Mouse (Mus musculus) midbrain, postnatal 0 days (tissue): Measurements from ENCODE around the gene Glb1l. TPM values are rescaled to one million over a fixed set of nuclear protein-coding genes. Genes with fewer than 3 reads are reported as not detected.

ENCODE experiments used
- ATAC-seq: fragments of 200-750 bp; cut with Nextera tagmentation; 2 replicates; pipeline ENCODE4 v1.8.0; 2017; ENCODE audit warnings: moderate number of reproducible peaks, mild to moderate bottlenecking, moderate TSS enrichment, moderate library complexity; ENCODE audit not compliant: low FRiP score
- DNase-seq: peaks from one replicate; pipeline ENCODE4 v3.0.0-alpha.2; 2015; ENCODE audit warnings: low spot score
- H3K27ac ChIP-seq: fragments of 300-500 bp; sonication (generic); 2 replicates; pipeline ENCODE4 v1.5.1; 2014; ENCODE audit warnings: low read depth, mild to moderate bottlenecking, low read length, mixed read lengths
- H3K27me3 ChIP-seq: fragments of 300-500 bp; sonication (generic); 2 replicates; pipeline ENCODE4 v1.6.1; 2014; ENCODE audit warnings: low read length, control low read depth, mixed read lengths; ENCODE audit not compliant: insufficient read depth
- H3K36me3 ChIP-seq: fragments of 300-500 bp; sonication (generic); 2 replicates; pipeline ENCODE4 v1.6.1; 2014; ENCODE audit warnings: low read length, control low read depth, mixed read lengths; ENCODE audit not compliant: insufficient read depth
- H3K4me1 ChIP-seq: fragments of 300-500 bp; sonication (generic); 2 replicates; pipeline ENCODE4 v1.6.1; 2014; ENCODE audit warnings: mild to moderate bottlenecking, control low read depth, antibody characterized with exemption, low read length, mixed read lengths; ENCODE audit not compliant: insufficient read depth
- H3K4me2 ChIP-seq: fragments of 300-500 bp; sonication (generic); 2 replicates; pipeline ENCODE4 v1.6.1; 2014; ENCODE audit warnings: low read depth, mild to moderate bottlenecking, low read length, mixed read lengths; ENCODE audit not compliant: poor library complexity, severe bottlenecking
- H3K4me3 ChIP-seq: fragments of 300-500 bp; sonication (generic); 2 replicates; pipeline ENCODE4 v1.5.1; 2014; ENCODE audit warnings: low read depth, mild to moderate bottlenecking, low read length, moderate library complexity
- H3K9ac ChIP-seq: fragments of 300-500 bp; sonication (generic); replicated peaks from 2 replicates; pipeline ENCODE4 v1.6.1; 2014; ENCODE audit warnings: mild to moderate bottlenecking, low read length, moderate library complexity, mixed read lengths; ENCODE audit not compliant: poor library complexity, severe bottlenecking
- H3K9me3 ChIP-seq: fragments of 300-500 bp; sonication (generic); 2 replicates; pipeline ENCODE4 v1.6.1; 2016; ENCODE audit warnings: low read length, control low read depth
- CTCF ChIP-seq: IDR thresholded peaks from 2 replicates; pipeline ENCODE4 v1.5.1; 2016; ENCODE audit warnings: antibody characterized with exemption, mild to moderate bottlenecking
- WGBS: fragments of 180-500 bp; shearing (Covaris S2); extraction: QIAGEN DNeasy Blood & Tissue Kit; methylation state at CpG from one replicate; pipeline ENCODE4 v1.1.7; 2014; 5-methylcytosine and 5-hydroxymethylcytosine counted together
- microRNA-seq: library from miRNA; unstranded; fragments of <30 nt; microRNA quantifications from one replicate; pipeline ENCODE4, GENCODE M21; 2016; ENCODE audit warnings: borderline number of aligned reads
- polyA plus RNA-seq: library from polyadenylated mRNA; unstranded; fragments of >200 nt; fragmentation: Nextera tagmentation; extraction: Ambion mirVana; gene quantifications from 2 replicates; pipeline ENCODE4 v1.2.1, GENCODE M21; 2015
- total RNA-seq: library from RNA; depleted of rRNA; stranded (reverse); fragments of >200 nt; gene quantifications from 2 replicates; pipeline ENCODE4 v1.2.3, GENCODE M21; 2014; rRNA removed

Gene Glb1l
- total and polyA plus RNA-seq, 2 experiments from 2014 or later: 18.3 to 18.4 TPM

- TF ChIP-seq CTCF: no peak
- no peak overlapping the region for H3K4me2 ChIP-seq
- H3K4me3 ChIP-seq: no peak overlapping the region
- H3K9ac ChIP-seq: no peak overlapping the region
- H3K27ac ChIP-seq: no peak overlapping the region
- no peaks in the 10 kb centered on the region for H3K36me3 ChIP-seq
- 82% methylated on average over 4 of the region's 4 CpGs for WGBS
- no peaks in the 10 kb centered on the region for H3K9me3 ChIP-seq
- no peak for DNase-seq
- no peak for ATAC-seq
- no peaks in the 10 kb centered on the region for H3K27me3 ChIP-seq
- no peaks in the 10 kb centered on the region for H3K4me1 ChIP-seq
These were observed 50.4 kb downstream of the Glb1l start for GRCm38 (mm10) chr1:75160256-75160617.

GRCm38 (mm10) chr1:75159540-75160255 is 50.9 kb downstream of the Glb1l start:
- no peaks in the 10 kb centered on the region for H3K4me1 ChIP-seq
- H3K9me3 ChIP-seq: no peaks in the 10 kb centered on the region
- ATAC-seq: no peak
- H3K4me2 ChIP-seq: no peak overlapping the region
- H3K4me3 ChIP-seq: no peak overlapping the region
- no peak for TF ChIP-seq CTCF
- no peaks in the 10 kb centered on the region for H3K27me3 ChIP-seq
- H3K27ac ChIP-seq: no peak overlapping the region
- DNase-seq: no peak
- WGBS: 71% methylated on average over 5 of the region's 5 CpGs
- H3K9ac ChIP-seq: no peak overlapping the region
- H3K36me3 ChIP-seq: no peaks in the 10 kb centered on the region

- Histone ChIP-seq H3K9me3 (no peaks in the 10 kb centered on the region), H3K36me3 (no peaks in the 10 kb centered on the region), H3K27ac (no peak overlapping the region), H3K27me3 (no peaks in the 10 kb centered on the region), H3K4me2 (no peak overlapping the region), H3K4me3 (no peak overlapping the region), H3K9ac (no peak overlapping the region), H3K4me1 (no peaks in the 10 kb centered on the region)
- DNase-seq (no peak), ATAC-seq (no peak)
- no peak for TF ChIP-seq CTCF
These were observed 51.6 kb downstream of the Glb1l start for GRCm38 (mm10) chr1:75158990-75159389.

GRCm38 (mm10) chr1:75155837-75156236 is 54.8 kb downstream of the Glb1l start:
- no peaks in the 10 kb centered on the region for H3K4me1 ChIP-seq
- H3K27ac ChIP-seq: no peak overlapping the region
- no peaks in the 10 kb centered on the region for H3K36me3 ChIP-seq
- ATAC-seq (no peak), DNase-seq (no peak)
- no peaks in the 10 kb centered on the region for H3K9me3 ChIP-seq
- H3K4me3 ChIP-seq: no peak overlapping the region
- H3K9ac ChIP-seq: no peak overlapping the region
- TF ChIP-seq CTCF: no peak
- WGBS: 71% methylated on average over 3 of the region's 3 CpGs
- no peak overlapping the region for H3K4me2 ChIP-seq
- H3K27me3 ChIP-seq: no peaks in the 10 kb centered on the region

- 96% methylated on average over 4 of the region's 4 CpGs for WGBS
- H3K9me3 ChIP-seq: no peaks in the 10 kb centered on the region
- H3K36me3 ChIP-seq: peaks cover 41% of the 10 kb centered on the region
- DNase-seq (no peak), ATAC-seq (no peak)
- no peaks in the 10 kb centered on the region for H3K27me3 ChIP-seq
- H3K4me3 ChIP-seq: no peak overlapping the region
- no peak overlapping the region for H3K27ac ChIP-seq
- TF ChIP-seq CTCF: no peak
- peaks cover 8% of the 10 kb centered on the region for H3K4me1 ChIP-seq
- no peak overlapping the region for H3K4me2 ChIP-seq
- no peak overlapping the region for H3K9ac ChIP-seq
These were observed 61.9 kb downstream of the Glb1l start for GRCm38 (mm10) chr1:75148727-75149126.

Small RNA genes within 50 kb of the gene (microRNA-seq; reads per million reads assigned to microRNA genes)
- not detected for gene Gm27943

Other genes with a start within 250 kb of the Glb1l start
- 1.8 and 2.4 TPM in 2 replicates for gene Nhej1, start 85.6 kb downstream of the Glb1l start, total RNA-seq
- gene Nhej1, start 85.6 kb downstream of the Glb1l start, polyA plus RNA-seq: 2.9 and 3.4 TPM in 2 replicates
- gene Slc23a3, start 76.9 kb downstream of the Glb1l start, total RNA-seq: not detected in 2 replicates
- gene Slc23a3, start 76.9 kb downstream of the Glb1l start, polyA plus RNA-seq: not detected in 2 replicates
- 50.5 and 51.4 TPM in 2 replicates for gene Cnppd1, start 68.1 kb downstream of the Glb1l start, total RNA-seq
- gene Cnppd1, start 68.1 kb downstream of the Glb1l start, polyA plus RNA-seq: 48.4 and 50.2 TPM in 2 replicates
- gene Retreg2, start 68.0 kb downstream of the Glb1l start, total RNA-seq: 220 and 228 TPM in 2 replicates
- 145 TPM in 2 replicates for gene Retreg2, start 68.0 kb downstream of the Glb1l start, polyA plus RNA-seq
- gene Zfand2b, start 42.2 kb downstream of the Glb1l start, total RNA-seq: 28.5 and 38.4 TPM in 2 replicates
- gene Zfand2b, start 42.2 kb downstream of the Glb1l start, polyA plus RNA-seq: 41.1 and 42.5 TPM in 2 replicates
- gene Abcb6, start 30.4 kb downstream of the Glb1l start, total RNA-seq: 43.5 and 44.6 TPM in 2 replicates
- 46.7 and 49.1 TPM in 2 replicates for gene Abcb6, start 30.4 kb downstream of the Glb1l start, polyA plus RNA-seq
- 20.1 and 27.7 TPM in 2 replicates for gene Ankzf1, start 18.7 kb downstream of the Glb1l start, total RNA-seq
- 15.7 and 17.0 TPM in 2 replicates for gene Ankzf1, start 18.7 kb downstream of the Glb1l start, polyA plus RNA-seq
- gene Atg9a, start 18.6 kb downstream of the Glb1l start, total RNA-seq: 97.0 and 135 TPM in 2 replicates
- 71.8 and 75.6 TPM in 2 replicates for gene Atg9a, start 18.6 kb downstream of the Glb1l start, polyA plus RNA-seq
- 98.8 and 130 TPM in 2 replicates for gene Stk16, start within 50 bp of the Glb1l start, total RNA-seq
- 111 and 113 TPM in 2 replicates for gene Stk16, start within 50 bp of the Glb1l start, polyA plus RNA-seq
- gene Tuba4a, start 9.1 kb upstream of the Glb1l start, total RNA-seq: 99.2 and 165 TPM in 2 replicates
- gene Tuba4a, start 9.1 kb upstream of the Glb1l start, polyA plus RNA-seq: 87.0 and 115 TPM in 2 replicates
- gene A630095N17Rik, start 21.3 kb upstream of the Glb1l start, total RNA-seq: not detected in 2 replicates
- not detected in 2 replicates for gene A630095N17Rik, start 21.3 kb upstream of the Glb1l start, polyA plus RNA-seq
- 43.6 and 46.7 TPM in 2 replicates for gene Dnajb2, start 25.6 kb upstream of the Glb1l start, total RNA-seq
- gene Dnajb2, start 25.6 kb upstream of the Glb1l start, polyA plus RNA-seq: 61.7 and 65.1 TPM in 2 replicates
- gene Ptprn, start 53.7 kb upstream of the Glb1l start, total RNA-seq: 116 and 127 TPM in 2 replicates
- 51.4 and 52.2 TPM in 2 replicates for gene Ptprn, start 53.7 kb upstream of the Glb1l start, polyA plus RNA-seq
- gene Resp18, start 67.6 kb upstream of the Glb1l start, total RNA-seq: 302 and 332 TPM in 2 replicates
- gene Resp18, start 67.6 kb upstream of the Glb1l start, polyA plus RNA-seq: 409 and 416 TPM in 2 replicates
- 145 TPM in 2 replicates for gene Dnpep, start 107.2 kb upstream of the Glb1l start, total RNA-seq
- 128 and 139 TPM in 2 replicates for gene Dnpep, start 107.2 kb upstream of the Glb1l start, polyA plus RNA-seq
- gene Des, start 149.5 kb upstream of the Glb1l start, total RNA-seq: 1.9 and 2.6 TPM in 2 replicates
- gene Des, start 149.5 kb upstream of the Glb1l start, polyA plus RNA-seq: 1.4 and 1.6 TPM in 2 replicates
- 62.9 and 70.6 TPM in 2 replicates for gene Speg, start 164.5 kb upstream of the Glb1l start, total RNA-seq
- 22.0 and 23.7 TPM in 2 replicates for gene Speg, start 164.5 kb upstream of the Glb1l start, polyA plus RNA-seq
- gene Gmppa, start 225.1 kb upstream of the Glb1l start, total RNA-seq: 77.1 and 94.9 TPM in 2 replicates
- 67.4 and 76.1 TPM in 2 replicates for gene Gmppa, start 225.1 kb upstream of the Glb1l start, polyA plus RNA-seq
- gene Asic4, start 239.6 kb upstream of the Glb1l start, total RNA-seq: 180 and 188 TPM in 2 replicates
- gene Asic4, start 239.6 kb upstream of the Glb1l start, polyA plus RNA-seq: 54.8 and 60.0 TPM in 2 replicates